In the genomic region with DNA sequence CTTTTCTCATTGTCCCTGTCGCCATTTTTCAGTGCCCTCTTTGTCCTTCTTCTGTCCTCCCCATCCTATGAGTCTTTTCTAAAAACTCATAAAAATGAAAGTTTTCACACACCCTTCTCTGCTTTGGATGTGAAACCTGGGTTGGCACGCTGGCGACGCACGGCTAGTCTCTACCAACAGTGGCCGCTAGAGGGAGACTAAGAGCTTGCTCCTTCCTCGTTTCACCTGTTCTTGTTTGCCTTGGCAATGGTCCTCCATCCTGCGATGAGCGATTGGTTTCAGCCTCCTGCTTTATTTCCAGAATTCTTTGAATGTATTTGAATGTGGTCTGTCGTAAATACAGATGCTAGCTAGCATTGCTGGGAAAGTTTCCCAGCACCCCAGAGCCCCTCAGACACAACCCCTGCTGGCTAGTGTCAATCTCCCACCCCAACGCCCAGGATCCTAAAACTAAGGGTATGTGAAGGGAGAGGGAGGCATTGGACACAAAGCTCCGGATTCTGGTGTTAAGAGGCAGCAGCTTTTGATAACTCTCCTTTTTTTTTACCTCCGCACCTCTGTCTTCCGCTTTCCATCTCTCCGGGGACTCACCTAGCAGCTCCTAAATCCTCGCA, we compare ENCODE assay signal across 7 mouse cellular contexts.
DNase-seq lines count a peak whose midpoint lies in the region; ATAC-seq and TF ChIP-seq lines count a peak whose summit lies in the region.

No protein-coding gene starts in this region.

- H3K4me1 ChIP-seq in embryonic facial prominence, embryonic 11.5 days (ENCODE audit: control insufficient read depth, insufficient read depth, low read length): no peaks in the 10 kb centered on the region
- H3K4me1 ChIP-seq in limb, embryonic 13.5 days: peaks cover 3% of the 10 kb centered on the region
- H3K4me1 ChIP-seq in midbrain, postnatal 0 days (ENCODE audit: insufficient read depth, low read length): no peaks in the 10 kb centered on the region

- H3K9ac ChIP-seq in embryonic facial prominence, embryonic 11.5 days (replicated peaks; ENCODE audit: low read length): no peak overlapping the region
- no peak overlapping the region for H3K9ac ChIP-seq in limb, embryonic 13.5 days
- H3K9ac ChIP-seq in midbrain, postnatal 0 days (replicated peaks; ENCODE audit: low read length, poor library complexity, severe bottlenecking): no peak overlapping the region

- no peak overlapping the region for H3K4me3 ChIP-seq in embryonic facial prominence, embryonic 11.5 days (ENCODE audit: low read depth, low read length)
- H3K4me3 ChIP-seq in limb, embryonic 13.5 days: no peak overlapping the region
- no peak overlapping the region for H3K4me3 ChIP-seq in midbrain, postnatal 0 days (ENCODE audit: low read depth, low read length)

- no peaks in the 10 kb centered on the region for H3K27me3 ChIP-seq in embryonic facial prominence, embryonic 11.5 days (ENCODE audit: control insufficient read depth, insufficient read depth, low read length)
- no peaks in the 10 kb centered on the region for H3K27me3 ChIP-seq in limb, embryonic 13.5 days
- no peaks in the 10 kb centered on the region for H3K27me3 ChIP-seq in midbrain, postnatal 0 days (ENCODE audit: insufficient read depth, low read length)

- DNase-seq in adrenal gland, postnatal 14 days: peak; percentile 89
- peak; percentile 85 for DNase-seq in embryonic facial prominence, embryonic 11.5 days (ENCODE audit: low spot score)
- peak; percentile 62 to 82 for DNase-seq in heart, adult 9 months (ENCODE audit: low spot score in 2 of 2)
- peak; percentile 83 to 92 for DNase-seq in kidney, adult 8-10 months
- peak; percentile 83 for DNase-seq in midbrain, postnatal 0 days (ENCODE audit: low spot score)
- DNase-seq in spleen, postnatal 10 days (ENCODE audit: low spot score in 2 of 2): peak; percentile 87 to 90

- H3K4me2 ChIP-seq in embryonic facial prominence, embryonic 11.5 days (ENCODE audit: low read depth, low read length): no peak overlapping the region
- H3K4me2 ChIP-seq in limb, embryonic 13.5 days (replicated peaks): no peak overlapping the region
- H3K4me2 ChIP-seq in midbrain, postnatal 0 days (ENCODE audit: low read depth, low read length, poor library complexity, severe bottlenecking): no peak overlapping the region

- ATAC-seq in embryonic facial prominence, embryonic 11.5 days (replicated peaks; ENCODE audit: insufficient number of reproducible peaks, low FRiP score, low TSS enrichment, low read depth): no peak
- ATAC-seq in limb, embryonic 13.5 days (ENCODE audit: low FRiP score, low read depth): peak; percentile 59; the same call in 1 of the 2 replicates
- peak; percentile 58; the same call in 1 of the 2 replicates for ATAC-seq in midbrain, postnatal 0 days (ENCODE audit: low FRiP score)

- TF ChIP-seq CTCF in midbrain, postnatal 0 days (IDR thresholded peaks at IDR 0.05): peak; percentile 96

- H3K27ac ChIP-seq in embryonic facial prominence, embryonic 11.5 days (replicated peaks; ENCODE audit: low read depth, low read length): no peak overlapping the region
- no peak overlapping the region for H3K27ac ChIP-seq in limb, embryonic 13.5 days
- H3K27ac ChIP-seq in midbrain, postnatal 0 days (ENCODE audit: low read depth, low read length): no peak overlapping the region

- H3K36me3 ChIP-seq in embryonic facial prominence, embryonic 11.5 days (replicated peaks; ENCODE audit: control insufficient read depth, insufficient read depth, low read depth, low read length): no peaks in the 10 kb centered on the region
- no peaks in the 10 kb centered on the region for H3K36me3 ChIP-seq in limb, embryonic 13.5 days
- H3K36me3 ChIP-seq in midbrain, postnatal 0 days (ENCODE audit: insufficient read depth, low read length): no peaks in the 10 kb centered on the region

- H3K9me3 ChIP-seq in embryonic facial prominence, embryonic 11.5 days (replicated peaks; ENCODE audit: control insufficient read depth, low read length): no peaks in the 10 kb centered on the region
- H3K9me3 ChIP-seq in limb, embryonic 13.5 days: no peaks in the 10 kb centered on the region
- no peaks in the 10 kb centered on the region for H3K9me3 ChIP-seq in midbrain, postnatal 0 days (ENCODE audit: low read length)

- WGBS in embryonic facial prominence, embryonic 11.5 days: 37% methylated on average over 16 of the region's 16 CpGs
- 36% methylated on average over 16 of the region's 16 CpGs for WGBS in limb, embryonic 13.5 days
- 35% methylated on average over 16 of the region's 16 CpGs for WGBS in midbrain, postnatal 0 days
